Mouse (Mus musculus) small intestine, adult 2 months (tissue): ENCODE measurements around the gene Zfp74.

Experiments used
- CTCF ChIP-seq: fragments of 200-500 bp; IDR thresholded peaks from 2 replicates; pipeline ENCODE4 v1.5.1; 2012; ENCODE audit warnings: low read depth, mild to moderate bottlenecking, control low read depth, inconsistent platforms, low read length, moderate library complexity, mixed read lengths; ENCODE audit not compliant: insufficient replicate concordance, insufficient read length; ENCODE audit errors: extremely low read depth
- POLR2A ChIP-seq: fragments of 200-500 bp; IDR thresholded peaks from 2 replicates; pipeline ENCODE4 v1.6.1; 2012; ENCODE audit warnings: low read depth, mild to moderate bottlenecking, control low read depth, inconsistent platforms, low read length, moderate library complexity

- no peak for TF ChIP-seq CTCF
- no peak for TF ChIP-seq POLR2A
These were observed 46.7 kb upstream of the Zfp74 start for GRCm38 (mm10) chr7:30000601-30001000.
